Mouse (Mus musculus): ENCODE results near the gene Uhrf1. TPM values are rescaled to one million over a fixed set of nuclear protein-coding genes. Genes with fewer than 3 reads are reported as not detected.

Uhrf1 gene
- total and polyA plus RNA-seq, 3 experiments, result 115 to 201 (median 133) TPM

GRCm38 (mm10) chr17:56277567-56277893, 25.6 kb upstream of the Uhrf1 start:
- no peak for DNase-seq (ENCODE audit: low read depth, low spot score)
- Histone ChIP-seq H3K9ac (ENCODE audit: control insufficient read depth, low read depth, low read length, poor library complexity, severe bottlenecking) (peak overlapping the region; percentile 58), H3K79me2 (ENCODE audit: control insufficient read depth, insufficient read depth, low read length, poor library complexity) (peaks cover 5% of the 10 kb centered on the region), H3K27ac (ENCODE audit: control insufficient read depth, low read depth, low read length) (peak overlapping the region; percentile 93), H3K4me3 (ENCODE audit: control insufficient read depth in 1 of 2, insufficient read depth in 1 of 2, low read depth in 2 of 2, low read length in 2 of 2) (peak overlapping the region; percentile 34 to 40), H3K9me3 (replicated peaks; ENCODE audit: insufficient read depth, low read length) (no peaks in the 10 kb centered on the region), H3K36me3 (ENCODE audit: control insufficient read depth in 1 of 2, insufficient read depth in 2 of 2, low read length in 2 of 2) (peaks cover 0 to 2% of the 10 kb centered on the region in 2 experiments; a peak in 2 of 4 replicates), H3K4me1 (ENCODE audit: control insufficient read depth in 1 of 2, insufficient read depth in 2 of 2, low read length in 2 of 2) (peaks cover 3 to 9% of the 10 kb centered on the region in 2 experiments; a peak in 2 of 4 replicates), H3K27me3 (ENCODE audit: control insufficient read depth in 1 of 2, insufficient read depth in 2 of 2, low read length in 2 of 2) (no peaks in the 10 kb centered on the region)
- TF ChIP-seq ZMIZ1 (IDR thresholded peaks at IDR 0.05; ENCODE audit: low read depth, low read length) (no peak), MAX (IDR thresholded peaks at IDR 0.05; ENCODE audit: low read length) (no peak), GATA1 (IDR thresholded peaks at IDR 0.05; ENCODE audit: low read depth, low read length) (no peak), CTCF (IDR thresholded peaks at IDR 0.05 in 2 of 3, conservative IDR thresholded peaks at IDR 0.05 in 1 of 3; ENCODE audit: control insufficient read depth in 1 of 3, insufficient read depth in 1 of 3, low read depth in 2 of 3, low read length in 3 of 3, poor library complexity in 1 of 3, severe bottlenecking in 1 of 3) (peak in 1 of 3 experiments; percentile 27; a peak in 1 of 6 replicates)

DNA sequence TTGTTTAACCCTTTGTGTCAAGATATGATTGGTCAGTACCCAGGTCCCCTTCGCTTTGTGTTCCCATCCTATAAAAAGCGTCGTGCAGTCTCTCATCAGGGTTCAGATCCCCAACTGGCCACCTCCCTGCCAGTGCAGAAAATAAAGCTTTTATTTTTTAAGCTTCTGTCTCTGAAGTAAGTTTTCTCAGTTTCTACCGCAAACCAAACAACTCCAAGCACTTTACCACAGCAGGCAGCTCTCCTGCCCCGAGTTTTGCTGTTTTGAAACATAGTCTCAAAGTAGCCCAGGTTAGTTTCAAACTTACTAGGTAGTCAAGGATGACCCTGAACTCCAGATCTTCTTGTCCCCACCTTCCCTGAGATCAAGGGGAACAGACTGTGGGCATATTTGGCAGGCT, 24.8 kb upstream of the Uhrf1 start:
- H3K4me3 ChIP-seq (ENCODE audit: control insufficient read depth in 1 of 2, insufficient read depth in 1 of 2, low read depth in 2 of 2, low read length in 2 of 2), result no peak overlapping the region
- H3K79me2 ChIP-seq (ENCODE audit: control insufficient read depth, insufficient read depth, low read length, poor library complexity), result peaks cover 5% of the 10 kb centered on the region
- H3K27me3 ChIP-seq (ENCODE audit: control insufficient read depth in 1 of 2, insufficient read depth in 2 of 2, low read length in 2 of 2), result no peaks in the 10 kb centered on the region
- no peak for TF ChIP-seq ZKSCAN1 (IDR thresholded peaks at IDR 0.05; ENCODE audit: low read depth, low read length)
- no peak for DNase-seq (ENCODE audit: low read depth, low spot score)
- no peaks in the 10 kb centered on the region for H3K9me3 ChIP-seq (replicated peaks; ENCODE audit: insufficient read depth, low read length)
- H3K9ac ChIP-seq (ENCODE audit: control insufficient read depth, low read depth, low read length, poor library complexity, severe bottlenecking), result no peak overlapping the region
- H3K36me3 ChIP-seq (ENCODE audit: control insufficient read depth in 1 of 2, insufficient read depth in 2 of 2, low read length in 2 of 2), result peaks cover 0 to 4% of the 10 kb centered on the region in 2 experiments; a peak in 2 of 4 replicates
- no peak overlapping the region for H3K27ac ChIP-seq (ENCODE audit: control insufficient read depth, low read depth, low read length)
- H3K4me1 ChIP-seq (ENCODE audit: control insufficient read depth in 1 of 2, insufficient read depth in 2 of 2, low read length in 2 of 2), result peaks cover 3 to 15% of the 10 kb centered on the region in 2 experiments; a peak in 3 of 4 replicates

GRCm38 (mm10) chr17:56279481-56280155, 23.5 kb upstream of the Uhrf1 start:
- peaks cover 0 to 4% of the 10 kb centered on the region in 2 experiments; a peak in 1 of 4 replicates for H3K36me3 ChIP-seq (ENCODE audit: control insufficient read depth in 1 of 2, insufficient read depth in 2 of 2, low read length in 2 of 2)
- H3K4me3 ChIP-seq (ENCODE audit: control insufficient read depth in 1 of 2, insufficient read depth in 1 of 2, low read depth in 2 of 2, low read length in 2 of 2), result no peak overlapping the region

More at GRCm38 (mm10) chr17:56279481-56280155, 23.5 kb upstream of the Uhrf1 start:
- no peak for DNase-seq (ENCODE audit: low read depth, low spot score)
- no peak overlapping the region for H3K9ac ChIP-seq (ENCODE audit: control insufficient read depth, low read depth, low read length, poor library complexity, severe bottlenecking)
- TF ChIP-seq E2F4 (IDR thresholded peaks at IDR 0.05; ENCODE audit: borderline replicate concordance, low read depth, low read length) (no peak), POLR2A (IDR thresholded peaks at IDR 0.05; ENCODE audit: control insufficient read depth in 1 of 2, insufficient read depth in 1 of 2, low read depth in 1 of 2, low read length in 2 of 2, poor library complexity in 1 of 2) (no peak), RAD21 (IDR thresholded peaks at IDR 0.05; ENCODE audit: low read depth, low read length) (no peak), TBP (IDR thresholded peaks at IDR 0.05; ENCODE audit: low read depth, low read length) (no peak), HCFC1 (IDR thresholded peaks at IDR 0.05; ENCODE audit: low read depth, low read length) (no peak), MAX (IDR thresholded peaks at IDR 0.05; ENCODE audit: low read length) (no peak), ZMIZ1 (IDR thresholded peaks at IDR 0.05; ENCODE audit: low read depth, low read length) (no peak), MYB (IDR thresholded peaks at IDR 0.05; ENCODE audit: low read depth, low read length) (no peak), CHD2 (IDR thresholded peaks at IDR 0.05; ENCODE audit: low read length) (no peak), MXI1 (IDR thresholded peaks at IDR 0.05; ENCODE audit: low read depth, low read length) (no peak), RCOR1 (IDR thresholded peaks at IDR 0.05; ENCODE audit: low read depth, low read length) (no peak)
- H3K4me1 ChIP-seq (ENCODE audit: control insufficient read depth in 1 of 2, insufficient read depth in 2 of 2, low read length in 2 of 2), result peaks cover 3 to 17% of the 10 kb centered on the region in 2 experiments; a peak in 3 of 4 replicates
- H3K27ac ChIP-seq (ENCODE audit: control insufficient read depth, low read depth, low read length), result no peak overlapping the region
- H3K27me3 ChIP-seq (ENCODE audit: control insufficient read depth in 1 of 2, insufficient read depth in 2 of 2, low read length in 2 of 2), result no peaks in the 10 kb centered on the region
- H3K79me2 ChIP-seq (ENCODE audit: control insufficient read depth, insufficient read depth, low read length, poor library complexity), result peaks cover 5% of the 10 kb centered on the region
- no peaks in the 10 kb centered on the region for H3K9me3 ChIP-seq (replicated peaks; ENCODE audit: insufficient read depth, low read length)
